8 mouse cellular contexts compared by ENCODE assay signal in the genomic region with DNA sequence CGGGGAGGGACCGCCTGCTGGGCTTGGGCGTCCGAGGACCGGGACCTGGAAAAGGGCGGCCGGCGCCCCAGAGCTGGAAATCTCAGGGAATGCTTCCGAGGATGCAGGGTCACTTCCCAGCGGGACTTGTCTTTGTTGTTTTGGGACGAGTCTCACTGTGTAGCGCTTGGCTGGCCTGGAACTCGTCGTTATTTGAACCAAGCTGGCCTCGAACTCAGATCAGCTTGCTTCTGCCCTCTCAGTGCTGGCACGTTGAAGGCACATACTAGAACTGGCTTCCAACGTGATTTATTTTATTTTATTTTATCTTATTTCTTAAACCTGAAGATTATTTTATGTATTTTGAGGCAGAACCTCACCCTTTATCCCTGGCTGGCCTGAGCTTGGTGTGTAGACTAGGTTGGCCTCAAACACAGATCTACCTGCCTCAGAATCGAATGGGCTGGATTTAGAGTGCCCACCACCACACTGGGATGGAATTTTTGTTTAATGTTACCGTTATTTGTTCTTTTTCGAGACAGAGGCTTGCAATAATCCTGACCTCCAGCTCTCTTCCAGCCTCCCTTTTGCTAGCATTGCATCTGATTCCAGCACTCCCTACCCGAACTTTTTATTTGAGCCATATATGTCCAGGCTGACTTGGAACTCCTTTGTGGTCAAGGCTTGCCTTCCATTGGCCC. TPM values are rescaled to one million over a fixed set of nuclear protein-coding genes. Genes with fewer than 3 reads are reported as not detected.
A peak's percentile ranks its signal among the peaks of the same experiment; 100 is the strongest.
DNase-seq lines count a peak whose midpoint lies in the region; ATAC-seq and TF ChIP-seq lines count a peak whose summit lies in the region.

No protein-coding gene starts in this region.

- peak overlapping the region; percentile 81 for H3K27ac ChIP-seq in testis, adult 2 months (ENCODE audit: control insufficient read depth, insufficient read depth, low read depth, low read length)
- H3K27ac ChIP-seq in limb, embryonic 13.5 days: peak overlapping the region; percentile 88
- H3K27ac ChIP-seq in stomach, embryonic 16.5 days (ENCODE audit: low read length): peak overlapping the region; percentile 91

- H3K36me3 ChIP-seq in testis, adult 2 months (ENCODE audit: control insufficient read depth, insufficient read depth, low read length): no peaks in the 10 kb centered on the region
- peaks cover 8% of the 10 kb centered on the region; the same call in 1 of the 2 replicates for H3K36me3 ChIP-seq in limb, embryonic 13.5 days
- no peaks in the 10 kb centered on the region for H3K36me3 ChIP-seq in stomach, embryonic 16.5 days (ENCODE audit: control insufficient read depth, insufficient read depth, low read length)

- no peak for TF ChIP-seq POLR2A in testis, adult 2 months (IDR thresholded peaks at IDR 0.05; ENCODE audit: control insufficient read depth, low read depth, low read length)

- TF ChIP-seq CTCF in testis, adult 2 months (IDR thresholded peaks at IDR 0.05; ENCODE audit: control insufficient read depth, insufficient read depth, insufficient replicate concordance, low read depth, low read length): no peak

- H3K4me2 ChIP-seq in limb, embryonic 13.5 days (replicated peaks): peak overlapping the region; percentile 87
- H3K4me2 ChIP-seq in stomach, embryonic 16.5 days (ENCODE audit: low read depth, low read length): peak overlapping the region; percentile 94

- H3K4me3 ChIP-seq in testis, adult 2 months (ENCODE audit: control insufficient read depth, low read depth, low read length): peak overlapping the region; percentile 95
- peak overlapping the region; percentile 96 for H3K4me3 ChIP-seq in limb, embryonic 13.5 days
- peak overlapping the region; percentile 97 for H3K4me3 ChIP-seq in stomach, embryonic 16.5 days (replicated peaks; ENCODE audit: low read length)

- 4% methylated on average over 21 of the region's 21 CpGs for WGBS in limb, embryonic 13.5 days
- WGBS in stomach, embryonic 16.5 days: 2% methylated on average over 21 of the region's 21 CpGs

- H3K27me3 ChIP-seq in testis, adult 2 months (ENCODE audit: control insufficient read depth, insufficient read depth, low read length): no peaks in the 10 kb centered on the region
- H3K27me3 ChIP-seq in limb, embryonic 13.5 days: no peaks in the 10 kb centered on the region
- H3K27me3 ChIP-seq in stomach, embryonic 16.5 days (ENCODE audit: control insufficient read depth, insufficient read depth, low read length): no peaks in the 10 kb centered on the region

- H3K9me3 ChIP-seq in limb, embryonic 13.5 days: no peaks in the 10 kb centered on the region
- no peaks in the 10 kb centered on the region for H3K9me3 ChIP-seq in stomach, embryonic 16.5 days (replicated peaks; ENCODE audit: control insufficient read depth, low read length)

- DNase-seq in embryo, embryonic 10 days (ENCODE audit: low spot score): peak; percentile 62
- no peak for DNase-seq in embryo, embryonic 9.5 days (ENCODE audit: extremely low spot score)
- no peak for DNase-seq in testis, postnatal 14 days (ENCODE audit: low spot score)
- DNase-seq in thymus, postnatal 0 days (ENCODE audit: low spot score): no peak

- peak overlapping the region; percentile 95 for H3K9ac ChIP-seq in limb, embryonic 13.5 days
- peak overlapping the region; percentile 99 for H3K9ac ChIP-seq in stomach, embryonic 16.5 days (ENCODE audit: low read length)

- peak; percentile 10; the same call in 1 of the 2 replicates for ATAC-seq in limb, embryonic 13.5 days (ENCODE audit: low FRiP score, low read depth)
- ATAC-seq in stomach, embryonic 16.5 days (ENCODE audit: insufficient read depth, low FRiP score): no peak
- no peak for ATAC-seq in inflammation-experienced regulatory T-cells, adult 6 months

- peaks cover 3% of the 10 kb centered on the region for H3K4me1 ChIP-seq in testis, adult 2 months (ENCODE audit: control insufficient read depth, insufficient read depth, low read length)
- peaks cover 28% of the 10 kb centered on the region for H3K4me1 ChIP-seq in limb, embryonic 13.5 days
- peaks cover 20% of the 10 kb centered on the region for H3K4me1 ChIP-seq in stomach, embryonic 16.5 days (ENCODE audit: control insufficient read depth, insufficient read depth, low read length)

RNA-seq across cellular contexts. Expression of a gene that starts 0.8 kb away (rescaled TPM):
- polyA plus RNA-seq in testis, adult 2 months (2012; rRNA removed): 16.3 and 21.0 TPM in 2 replicates
- polyA plus RNA-seq in limb, embryonic 13.5 days (2015; fragmentation: Nextera tagmentation; extraction: Ambion mirVana): 53.8 and 55.2 TPM in 2 replicates
- 39.5 and 42.2 TPM in 2 replicates for polyA plus RNA-seq in stomach, embryonic 16.5 days (2015; fragmentation: Nextera tagmentation; extraction: Ambion mirVana)
- 10 to 100 TPM; 18.5 to 22.5 (median 21.3) TPM for polyA plus RNA-seq in inflammation-experienced regulatory T-cells, adult 6 months (2017; shearing (Covaris generic))
- polyA plus RNA-seq in thymus, postnatal 0 days (2015; fragmentation: Nextera tagmentation; extraction: Ambion mirVana): 54.3 and 60.2 TPM in 2 replicates

RNA-seq across cellular contexts. Expression of a gene that starts 0.9 kb away (rescaled TPM):
- 8.4 and 10.2 TPM in 2 replicates for polyA plus RNA-seq in testis, adult 2 months (2012; rRNA removed)
- 64.2 and 66.8 TPM in 2 replicates for polyA plus RNA-seq in limb, embryonic 13.5 days (2015; fragmentation: Nextera tagmentation; extraction: Ambion mirVana)
- 91.6 and 93.4 TPM in 2 replicates for polyA plus RNA-seq in stomach, embryonic 16.5 days (2015; fragmentation: Nextera tagmentation; extraction: Ambion mirVana)
- 10 to 100 TPM; 55.2 to 89.6 (median 75.2) TPM for polyA plus RNA-seq in inflammation-experienced regulatory T-cells, adult 6 months (2017; shearing (Covaris generic))
- polyA plus RNA-seq in thymus, postnatal 0 days (2015; fragmentation: Nextera tagmentation; extraction: Ambion mirVana): 119 and 129 TPM in 2 replicates

RNA-seq across cellular contexts. Expression of a gene that starts 12.7 kb away (rescaled TPM):
- 1.5 and 1.6 TPM in 2 replicates for polyA plus RNA-seq in testis, adult 2 months (2012; rRNA removed)
- 0.06 and 0.08 TPM in 2 replicates for polyA plus RNA-seq in limb, embryonic 13.5 days (2015; fragmentation: Nextera tagmentation; extraction: Ambion mirVana)
- polyA plus RNA-seq in stomach, embryonic 16.5 days (2015; fragmentation: Nextera tagmentation; extraction: Ambion mirVana): 0.50 and 0.63 TPM in 2 replicates
- under 1 TPM in 2 of 3 experiments, not detected in 1; 0.34 to 0.41 TPM for polyA plus RNA-seq in inflammation-experienced regulatory T-cells, adult 6 months (2017; shearing (Covaris generic))
- 0.03 and 0.09 TPM in 2 replicates for polyA plus RNA-seq in thymus, postnatal 0 days (2015; fragmentation: Nextera tagmentation; extraction: Ambion mirVana)

RNA-seq across cellular contexts. Expression of a gene that starts 30.8 kb away (rescaled TPM):
- polyA plus RNA-seq in testis, adult 2 months (2012; rRNA removed): 51.9 and 60.0 TPM in 2 replicates
- 16.0 and 16.9 TPM in 2 replicates for polyA plus RNA-seq in limb, embryonic 13.5 days (2015; fragmentation: Nextera tagmentation; extraction: Ambion mirVana)
- 14.1 and 15.2 TPM in 2 replicates for polyA plus RNA-seq in stomach, embryonic 16.5 days (2015; fragmentation: Nextera tagmentation; extraction: Ambion mirVana)
- polyA plus RNA-seq in inflammation-experienced regulatory T-cells, adult 6 months (2017; shearing (Covaris generic)): 10 to 100 TPM; 40.8 to 54.9 (median 47.8) TPM
- polyA plus RNA-seq in thymus, postnatal 0 days (2015; fragmentation: Nextera tagmentation; extraction: Ambion mirVana): 21.6 and 25.6 TPM in 2 replicates
